Mouse (Mus musculus): ENCODE data around the gene Serping1.

Serping1 gene

GRCm38 (mm10) chr2:84777706-84778105 is 2.5 kb upstream of the Serping1 start:
- peak; percentile 34 for DNase-seq

- peak; percentile 48 for DNase-seq
Observed at GRCm38 (mm10) chr2:84775665-84776064, 421 bp upstream of the Serping1 start.

- DNase-seq: peak; percentile 78
Observed at GRCm38 (mm10) chr2:84774751-84775150, 493 bp downstream of the Serping1 start.

- no peak for DNase-seq
Observed at GRCm38 (mm10) chr2:84773195-84773594, 2.0 kb downstream of the Serping1 start.

- no peak for DNase-seq
Observed at GRCm38 (mm10) chr2:84772454-84772853, 2.8 kb downstream of the Serping1 start.

- DNase-seq: no peak
Observed at GRCm38 (mm10) chr2:84770501-84770900, 4.7 kb downstream of the Serping1 start.

GRCm38 (mm10) chr2:84762818-84763217 is 12.4 kb downstream of the Serping1 start:
- no peak for DNase-seq

GRCm38 (mm10) chr2:84762295-84762694 is 12.9 kb downstream of the Serping1 start:
- DNase-seq: no peak

GRCm38 (mm10) chr2:84761840-84762239 is 13.4 kb downstream of the Serping1 start:
- DNase-seq: no peak

- no peak for DNase-seq
Observed at GRCm38 (mm10) chr2:84761309-84761708, 13.9 kb downstream of the Serping1 start.

- no peak for DNase-seq
Observed at GRCm38 (mm10) chr2:84760777-84761176, 14.5 kb downstream of the Serping1 start.

GRCm38 (mm10) chr2:84758542-84759127 is 16.6 kb downstream of the Serping1 start:
- peak; percentile 58 for DNase-seq

GRCm38 (mm10) chr2:84757026-84757682 is 18.1 kb downstream of the Serping1 start:
- DNase-seq: no peak

- no peak for DNase-seq
Observed at GRCm38 (mm10) chr2:84756245-84756644, 19.0 kb downstream of the Serping1 start.

GRCm38 (mm10) chr2:84750115-84750514 is 25.1 kb downstream of the Serping1 start:
- peak; percentile 36 for DNase-seq

- DNase-seq: no peak
Observed at GRCm38 (mm10) chr2:84744126-84744525, 31.1 kb downstream of the Serping1 start.

GRCm38 (mm10) chr2:84743561-84743960 is 31.7 kb downstream of the Serping1 start, which contains the start of gene Gm19426:
Gm19426 (minus strand) TSS chr2:84743655.
- peak; percentile 73 for DNase-seq

GRCm38 (mm10) chr2:84742451-84743283 is 32.6 kb downstream of the Serping1 start:
- DNase-seq: peak; percentile 41

GRCm38 (mm10) chr2:84741841-84742450 is 33.3 kb downstream of the Serping1 start:
- peak; percentile 31 for DNase-seq

- no peak for DNase-seq
Observed at GRCm38 (mm10) chr2:84740608-84741333, 34.5 kb downstream of the Serping1 start.

GRCm38 (mm10) chr2:84738271-84738911 is 36.9 kb downstream of the Serping1 start:
- DNase-seq: peak; percentile 40

GRCm38 (mm10) chr2:84737451-84737925 is 37.8 kb downstream of the Serping1 start:
- DNase-seq: no peak

All from lung, postnatal 14 days (tissue).